ENCODE assay signal across 21 mouse cellular contexts in genomic region chr13:9568852-9569251, GRCm38 (mm10).
DNase-seq lines count a peak whose midpoint lies in the region; ATAC-seq lines count a peak whose summit lies in the region.
"Had no signal": no experiment of that assay in that cellular context is flagged by ENCODE, and none has a peak within 500 bp of the region (broad histone marks: within the 10 kb centered on the region; RNA-seq: fewer than 3 reads in every experiment).

No protein-coding gene starts in this region.

- ATAC-seq in heart, embryonic 12.5 days (ENCODE audit: insufficient number of reproducible peaks, low FRiP score): no peak
- peak; percentile 60; the same call in 1 of the 2 replicates for ATAC-seq in neural tube, embryonic 14.5 days (ENCODE audit: low read depth)
- ATAC-seq in neural tube, embryonic 15.5 days (ENCODE audit: low FRiP score): no peak
- peak; percentile 49; the same call in 1 of the 2 replicates for ATAC-seq in heart, embryonic 16.5 days (replicated peaks; ENCODE audit: extremely low read depth, insufficient read depth, low FRiP score)
- ATAC-seq: lung, postnatal 0 days; midbrain, embryonic 15.5 days had no signal

- 82% methylated on average over 5 of the region's 5 CpGs for WGBS in heart, embryonic 12.5 days
- WGBS in neural tube, embryonic 14.5 days: 83% methylated on average over 5 of the region's 5 CpGs
- 79% methylated on average over 5 of the region's 5 CpGs for WGBS in neural tube, embryonic 15.5 days
- 71% methylated on average over 5 of the region's 5 CpGs for WGBS in heart, embryonic 16.5 days

- H3K4me3 ChIP-seq in heart, embryonic 12.5 days: no peak overlapping the region
- no peak overlapping the region for H3K4me3 ChIP-seq in neural tube, embryonic 14.5 days (ENCODE audit: low read depth, low read length)
- no peak overlapping the region for H3K4me3 ChIP-seq in neural tube, embryonic 15.5 days (replicated peaks)
- H3K4me3 ChIP-seq in heart, embryonic 16.5 days (ENCODE audit: low read length): no peak overlapping the region
- H3K4me3 ChIP-seq: embryonic facial prominence, embryonic 10.5 days; hindbrain, embryonic 10.5 days; left cerebral cortex, adult 2 months; megakaryocyte, embryonic 14.5 days; midbrain, embryonic 15.5 days had no signal

- no peaks in the 10 kb centered on the region for H3K27me3 ChIP-seq in heart, embryonic 12.5 days (replicated peaks)
- no peaks in the 10 kb centered on the region for H3K27me3 ChIP-seq in neural tube, embryonic 14.5 days (ENCODE audit: control insufficient read depth, insufficient read depth, low read length)
- no peaks in the 10 kb centered on the region for H3K27me3 ChIP-seq in neural tube, embryonic 15.5 days (replicated peaks)
- no peaks in the 10 kb centered on the region for H3K27me3 ChIP-seq in heart, embryonic 16.5 days (ENCODE audit: control insufficient read depth, insufficient read depth, low read length)
- H3K27me3 ChIP-seq: megakaryocyte, embryonic 14.5 days; midbrain, embryonic 15.5 days had no signal

- peaks cover 9% of the 10 kb centered on the region for H3K4me1 ChIP-seq in heart, embryonic 12.5 days (replicated peaks)
- no peaks in the 10 kb centered on the region for H3K4me1 ChIP-seq in neural tube, embryonic 14.5 days (ENCODE audit: control insufficient read depth, insufficient read depth, low read length)
- H3K4me1 ChIP-seq in neural tube, embryonic 15.5 days: no peaks in the 10 kb centered on the region
- 0 out of 2 replicates have a peak, but pooled peaks cover 3% of the 10 kb centered on the region for H3K4me1 ChIP-seq in heart, embryonic 16.5 days (ENCODE audit: control insufficient read depth, insufficient read depth, low read length)
- H3K4me1 ChIP-seq: embryonic facial prominence, embryonic 10.5 days; hindbrain, embryonic 10.5 days; midbrain, embryonic 15.5 days had no signal

- no peak overlapping the region for H3K27ac ChIP-seq in heart, embryonic 12.5 days (ENCODE audit: poor library complexity, severe bottlenecking)
- H3K27ac ChIP-seq in neural tube, embryonic 14.5 days (ENCODE audit: low read depth, low read length): no peak overlapping the region
- H3K27ac ChIP-seq in neural tube, embryonic 15.5 days (replicated peaks): no peak overlapping the region
- H3K27ac ChIP-seq in heart, embryonic 16.5 days (ENCODE audit: low read length): no peak overlapping the region
- H3K27ac ChIP-seq: embryonic facial prominence, embryonic 10.5 days; hindbrain, embryonic 10.5 days; left cerebral cortex, adult 2 months; midbrain, embryonic 15.5 days had no signal

- peak; percentile 96 for DNase-seq in heart, adult 11 months
- DNase-seq in telencephalon, adult 2 months (ENCODE audit: low read depth, low spot score): peak; percentile 10
- DNase-seq in cerebellum, adult 18-20 months: no peak
- DNase-seq: cerebellum, adult 8-10 months; kidney, adult 2 months; kidney, postnatal 36 days; layer of hippocampus, adult 9-11 months; left cerebral cortex, postnatal 4 days; liver; spleen, adult 18-20 months; thymus, postnatal 36 days had no signal

- peaks cover 18% of the 10 kb centered on the region for H3K36me3 ChIP-seq in heart, embryonic 12.5 days
- H3K36me3 ChIP-seq in neural tube, embryonic 14.5 days (ENCODE audit: control insufficient read depth, insufficient read depth, low read length): peaks cover 5% of the 10 kb centered on the region; the same call in 1 of the 2 replicates
- H3K36me3 ChIP-seq in neural tube, embryonic 15.5 days: peaks cover 31% of the 10 kb centered on the region
- peaks cover 17% of the 10 kb centered on the region for H3K36me3 ChIP-seq in heart, embryonic 16.5 days (ENCODE audit: control insufficient read depth, insufficient read depth)

- no peak overlapping the region for H3K4me2 ChIP-seq in heart, embryonic 12.5 days
- H3K4me2 ChIP-seq in neural tube, embryonic 14.5 days (ENCODE audit: low read depth, low read length): no peak overlapping the region
- H3K4me2 ChIP-seq in neural tube, embryonic 15.5 days: no peak overlapping the region
- no peak overlapping the region for H3K4me2 ChIP-seq in heart, embryonic 16.5 days (ENCODE audit: low read depth, low read length)
- H3K4me2 ChIP-seq: midbrain, embryonic 15.5 days had no signal

- H3K9ac ChIP-seq in heart, embryonic 12.5 days: no peak overlapping the region
- no peak overlapping the region for H3K9ac ChIP-seq in neural tube, embryonic 14.5 days (replicated peaks; ENCODE audit: low read depth, low read length)
- no peak overlapping the region for H3K9ac ChIP-seq in neural tube, embryonic 15.5 days (replicated peaks)
- no peak overlapping the region for H3K9ac ChIP-seq in heart, embryonic 16.5 days (ENCODE audit: low read length)
- H3K9ac ChIP-seq: midbrain, embryonic 15.5 days had no signal

- H3K9me3 ChIP-seq in heart, embryonic 12.5 days (replicated peaks): no peaks in the 10 kb centered on the region
- H3K9me3 ChIP-seq in neural tube, embryonic 14.5 days (ENCODE audit: control insufficient read depth, low read length): no peaks in the 10 kb centered on the region
- H3K9me3 ChIP-seq in neural tube, embryonic 15.5 days (replicated peaks): no peaks in the 10 kb centered on the region
- H3K9me3 ChIP-seq in heart, embryonic 16.5 days (replicated peaks; ENCODE audit: control insufficient read depth, low read length): no peaks in the 10 kb centered on the region
- H3K9me3 ChIP-seq: embryonic facial prominence, embryonic 10.5 days; hindbrain, embryonic 10.5 days; megakaryocyte, embryonic 14.5 days; midbrain, embryonic 15.5 days had no signal

Comparison
In these comparisons a context has a peak if more than half of its experiments do, and no peak if none do; other contexts are left out.
1. ATAC-seq: peak in neural tube, embryonic 14.5 days (single experiment) and heart, embryonic 16.5 days (single experiment); none in heart, embryonic 12.5 days (single experiment) and neural tube, embryonic 15.5 days (single experiment).
2. DNase-seq: peak in heart, adult 11 months (single experiment) and telencephalon, adult 2 months (single experiment); none in cerebellum, adult 18-20 months (0 of 2).